Mouse (Mus musculus): Measurements from ENCODE around the gene Car5a.

Car5a gene

DNA sequence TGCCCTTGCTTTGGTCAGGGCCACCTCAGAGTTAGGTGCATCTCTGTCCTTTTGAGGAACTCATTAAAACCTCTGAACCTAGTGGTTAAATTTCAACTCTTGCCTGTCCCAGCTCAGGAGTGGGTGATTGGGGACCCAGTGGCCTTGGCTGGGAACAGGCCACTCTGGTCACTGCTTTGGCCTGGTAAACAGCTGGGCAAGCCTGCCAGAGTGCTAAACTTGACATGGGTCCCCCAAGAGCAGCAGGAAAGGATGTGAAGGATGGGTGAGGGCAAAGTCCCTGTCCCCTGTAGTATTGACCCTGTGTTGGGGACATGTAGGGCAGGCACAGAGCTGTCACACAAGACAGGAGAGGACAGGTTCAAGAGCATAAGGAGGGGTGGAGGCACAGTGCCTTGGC is at the start of gene Car5a:
TSS of gene Car5a (minus strand) at position 74 of the 400 bp plus-strand sequence.
- ChIA-PET POLR2A (interaction anchor here in 2 of 4 experiments (1.3 to 4.6 kb wide), 4 partner anchors 9 to 94 kb away, joined by 3 to 65 read pairs (median 14); partner anchors contain the start of gene Slc7a5 (in 1 of the 2)), CTCF (interaction anchor here in 1 of 4 experiments (1.0 to 1.7 kb wide), 3 partner anchors 10 to 99 kb away, joined by 3 to 8 read pairs (median 5); no protein-coding TSS in a partner anchor)

DNA sequence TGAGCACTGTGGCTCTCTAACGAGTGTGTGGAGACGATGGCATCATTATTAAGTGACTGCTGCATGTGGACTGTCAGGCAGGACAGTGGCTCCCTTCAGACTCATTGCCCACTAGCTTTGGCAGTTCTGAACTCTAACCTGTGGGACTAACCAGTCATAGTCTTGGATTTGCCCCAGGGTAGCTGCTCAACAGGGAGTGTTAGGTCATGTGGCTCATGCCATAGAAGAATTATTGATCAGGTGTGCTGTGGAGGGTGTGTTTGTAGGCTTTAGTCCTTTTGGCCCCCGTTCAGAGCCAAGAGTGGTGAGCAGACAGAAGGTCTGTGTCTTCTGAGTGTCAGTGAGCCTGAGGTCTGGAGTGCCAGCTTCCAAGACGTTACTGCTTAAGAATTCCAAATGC is 48.2 kb upstream of the Car5a start:
- POLR2A ChIA-PET, result interaction anchor here in 2 of 4 experiments (0.6 to 1.6 kb wide), 5 partner anchors 8 to 1052 kb away, joined by 3 to 4 read pairs (median 3); no protein-coding TSS in a partner anchor
- CTCF ChIA-PET, result interaction anchor here in 2 of 4 experiments (1.0 to 1.8 kb wide), 2 partner anchors 15 kb away, joined by 4 to 5 read pairs; no protein-coding TSS in a partner anchor

DNA sequence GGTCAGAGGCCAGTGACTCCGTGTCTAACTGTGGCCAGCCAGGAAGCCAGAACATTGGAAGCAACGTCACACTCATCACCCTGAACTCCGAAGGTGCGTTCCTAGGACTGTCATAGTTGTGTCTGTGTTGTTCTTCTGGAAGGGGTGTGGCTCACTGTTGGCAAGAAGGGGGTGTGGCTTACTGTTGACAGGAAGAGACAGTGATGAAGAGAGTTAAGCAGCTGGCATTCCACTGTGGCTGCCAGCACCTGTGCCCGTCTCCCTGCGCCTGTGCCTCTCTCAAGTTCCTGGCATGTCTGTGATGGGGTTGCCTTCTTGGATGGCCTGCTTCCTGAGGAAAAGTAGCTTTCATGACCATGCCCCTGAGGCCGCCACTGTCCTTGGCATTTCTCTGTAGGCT is 46.9 kb upstream of the Car5a start:
- POLR2A ChIA-PET, result interaction anchor here in 1 of 4 experiments (1.4 to 1.6 kb wide), 2 partner anchors 18 to 141 kb away, joined by 4 read pairs; no protein-coding TSS in a partner anchor
- CTCF ChIA-PET, result no interaction called here

DNA sequence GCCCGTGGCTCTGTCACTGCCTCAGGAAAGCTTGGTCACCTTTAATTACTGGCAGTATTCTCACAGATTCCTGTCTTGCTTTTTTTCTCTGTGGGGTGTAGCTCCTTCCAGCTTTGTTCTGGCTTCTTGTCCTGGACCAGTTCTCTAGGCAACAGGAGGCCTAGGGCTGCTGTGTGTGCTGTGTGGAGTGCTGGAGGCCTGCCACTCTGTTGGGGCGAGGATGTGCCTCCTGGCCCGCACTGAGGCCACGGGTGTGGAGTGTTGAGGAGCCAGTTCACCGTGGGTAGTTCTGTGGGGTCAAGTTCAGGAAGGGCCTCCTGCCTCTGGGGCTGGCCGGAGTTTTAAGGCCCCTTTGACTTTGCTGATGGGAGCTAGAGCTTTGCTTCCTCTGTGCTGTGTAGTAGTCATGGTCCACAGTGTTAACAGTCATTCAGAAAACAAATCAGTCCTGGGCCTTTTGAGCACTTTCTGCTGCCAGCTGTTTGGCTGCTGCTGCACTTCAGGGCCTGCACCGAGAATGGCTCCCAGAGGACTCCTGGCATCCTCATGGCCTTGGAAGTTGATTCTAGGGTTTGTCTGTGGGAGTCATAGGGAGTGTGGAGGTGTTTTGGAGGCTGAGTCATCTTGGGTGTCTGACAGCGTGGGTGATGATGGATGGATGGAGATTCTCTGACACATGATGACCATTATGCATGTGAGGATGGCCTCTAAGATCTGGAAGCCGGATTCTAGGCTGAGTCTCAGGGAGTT is 46.0 kb upstream of the Car5a start:
- CTCF ChIA-PET, result interaction anchor here in 2 of 4 experiments (0.8 to 1.0 kb wide), 2 partner anchors 56 to 279 kb away, joined by 3 read pairs; no protein-coding TSS in a partner anchor
- POLR2A ChIA-PET, result interaction anchor here in 1 of 4 experiments (1.1 to 1.4 kb wide), 4 partner anchors 26 to 140 kb away, joined by 3 to 5 read pairs (median 4); no protein-coding TSS in a partner anchor

DNA sequence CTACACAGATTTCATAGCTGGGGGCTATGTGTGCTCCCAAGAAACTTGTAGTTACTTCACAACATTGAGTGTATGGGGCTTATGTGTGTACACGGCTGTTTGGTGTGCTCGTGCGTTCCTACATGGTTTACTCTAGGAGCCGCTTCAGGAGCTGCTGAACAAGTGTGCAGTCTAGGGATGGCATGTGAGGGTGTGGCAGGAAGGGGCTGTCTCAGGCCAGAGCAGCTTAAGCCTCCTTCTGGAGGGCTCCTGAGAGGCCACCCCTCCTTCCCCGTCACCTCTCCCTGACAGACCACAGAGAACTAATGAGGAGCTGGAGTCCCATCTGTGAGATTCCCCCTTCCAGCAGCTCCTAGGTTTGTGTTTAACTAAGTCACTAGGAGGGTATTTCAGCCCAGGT is 43.2 kb upstream of the Car5a start:
- CTCF ChIA-PET, result interaction anchor here in 3 of 4 experiments (0.7 to 2.4 kb wide), 5 partner anchors 10 to 282 kb away, joined by 3 to 14 read pairs (median 4); no protein-coding TSS in a partner anchor
- POLR2A ChIA-PET, result interaction anchor here in 1 of 4 experiments (1.1 to 1.7 kb wide), 3 partner anchors 9 to 35 kb away, joined by 3 to 10 read pairs (median 5); no protein-coding TSS in a partner anchor

DNA sequence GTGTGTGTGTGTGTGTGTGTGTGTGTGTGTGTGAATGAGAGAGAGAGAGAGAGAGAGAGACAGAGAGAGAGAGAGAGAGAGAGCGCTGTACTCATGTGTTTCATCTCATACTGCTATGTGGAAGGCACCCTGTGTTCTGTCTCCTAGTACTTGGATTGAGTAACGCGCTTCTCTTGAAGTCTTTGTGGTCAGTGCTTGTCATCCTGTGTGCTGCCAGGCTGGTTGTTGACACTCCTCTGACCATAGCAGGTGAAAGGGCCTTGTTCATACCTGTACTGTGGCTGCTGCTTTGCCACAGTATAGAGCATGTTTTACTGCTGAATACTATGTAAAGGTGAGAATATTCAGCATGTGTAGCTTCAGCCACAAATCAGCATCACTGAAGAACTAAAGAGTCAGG is 41.0 kb upstream of the Car5a start:
- CTCF ChIA-PET, result interaction anchor here in 2 of 4 experiments (0.7 to 1.1 kb wide), 2 partner anchors 15 to 284 kb away, joined by 3 to 4 read pairs; no protein-coding TSS in a partner anchor
- POLR2A ChIA-PET, result interaction anchor here in 1 of 4 experiments (1.4 to 1.7 kb wide), 2 partner anchors 11 to 24 kb away, joined by 3 read pairs; no protein-coding TSS in a partner anchor

DNA sequence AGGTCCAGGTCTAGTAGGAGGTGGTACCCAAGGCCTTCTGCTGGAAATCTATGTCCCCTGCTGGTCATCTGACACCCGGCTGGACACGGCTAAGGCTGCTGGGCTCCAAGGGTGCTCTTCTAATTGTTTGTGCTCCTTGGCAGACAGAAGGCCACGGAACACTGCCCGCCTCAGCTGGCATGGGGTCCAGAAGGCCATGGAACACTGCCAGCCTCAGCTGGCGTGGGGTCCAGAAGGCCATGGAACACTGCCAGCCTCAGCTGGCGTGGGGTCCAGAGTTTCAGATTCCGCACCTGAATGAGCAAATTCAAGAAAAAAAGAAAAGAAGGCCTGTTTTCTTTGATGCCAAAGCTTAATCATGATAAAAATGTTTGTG is 36.8 kb upstream of the Car5a start:
- POLR2A ChIA-PET, result interaction anchor here in 2 of 4 experiments (1.0 to 2.2 kb wide), 4 partner anchors 7 to 26 kb away, joined by 3 to 5 read pairs (median 4); no protein-coding TSS in a partner anchor
- CTCF ChIA-PET, result interaction anchor here in 3 of 4 experiments (0.6 to 0.7 kb wide), 3 partner anchors 9 to 43 kb away, joined by 3 to 4 read pairs (median 3); no protein-coding TSS in a partner anchor

DNA sequence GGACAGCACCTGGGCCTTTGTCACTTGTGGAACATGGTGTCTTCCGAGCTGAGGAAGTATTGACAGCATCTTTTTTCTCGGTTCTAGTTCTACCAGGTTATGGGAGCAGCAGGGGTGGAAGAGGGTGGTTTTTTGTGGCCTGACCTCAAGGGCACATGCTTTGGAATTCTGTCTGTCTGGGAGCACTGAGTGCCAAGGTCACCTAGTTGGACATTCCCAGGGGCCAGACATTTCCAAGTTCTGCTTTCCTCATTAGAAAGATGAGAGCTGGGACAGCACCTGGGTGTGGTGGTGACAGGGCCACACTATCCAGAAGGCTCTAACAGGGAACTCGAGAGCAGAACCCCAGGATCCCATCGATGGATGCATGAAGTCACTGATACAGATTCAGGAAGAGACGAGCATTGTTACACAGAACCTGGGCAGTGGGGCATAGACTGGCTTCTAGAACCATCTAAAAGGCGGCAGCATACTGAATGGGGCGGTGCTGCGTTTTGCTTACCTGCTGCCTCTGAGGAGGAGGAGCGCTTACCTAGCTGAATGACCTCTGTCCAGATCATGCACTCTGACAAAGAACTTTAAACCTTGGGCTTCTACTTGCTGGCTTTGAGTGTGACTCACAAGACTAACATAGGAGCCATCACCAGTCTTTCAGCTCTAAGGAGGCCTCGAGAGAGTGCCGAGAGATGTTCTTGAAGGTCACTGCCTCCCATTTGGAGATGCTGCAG is 36.3 kb upstream of the Car5a start:
- ChIA-PET CTCF (interaction anchor here in 2 of 4 experiments (0.6 to 0.7 kb wide), 2 partner anchors 8 to 9 kb away, joined by 3 to 4 read pairs; no protein-coding TSS in a partner anchor), POLR2A (interaction anchor here in 2 of 4 experiments (1.0 to 2.2 kb wide), 3 partner anchors 12 to 25 kb away, joined by 3 to 5 read pairs (median 3); no protein-coding TSS in a partner anchor)

DNA sequence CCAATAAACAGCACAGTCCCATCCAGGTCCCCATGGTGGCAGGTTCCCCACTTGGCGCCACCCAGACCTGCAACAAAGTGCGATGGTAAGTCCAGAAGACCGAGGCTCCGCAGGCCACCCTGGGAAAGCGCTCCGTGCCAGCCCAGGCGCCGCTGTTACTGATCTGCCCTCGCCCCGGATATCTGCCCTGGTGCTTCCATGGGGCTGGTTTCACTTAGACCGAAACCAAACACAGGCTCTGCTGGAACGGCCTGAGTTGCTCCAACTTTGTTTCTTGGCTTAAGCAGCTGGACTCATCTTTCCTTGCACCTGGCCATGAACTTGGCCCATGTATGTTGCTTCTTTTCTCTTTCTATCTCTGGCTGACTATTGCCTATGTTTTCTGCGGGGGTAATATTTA is 34.0 kb upstream of the Car5a start:
- POLR2A ChIA-PET, result interaction anchor here in 3 of 4 experiments (0.8 to 1.9 kb wide), 14 partner anchors 9 to 291 kb away, joined by 3 to 11 read pairs (median 4); no protein-coding TSS in a partner anchor
- CTCF ChIA-PET, result interaction anchor here (0.5 to 2.3 kb wide), 49 partner anchors 9 to 413 kb away, joined by 3 to 20 read pairs (median 5); partner anchors contain the start of gene Zfpm1 (in 1 of the 4)

DNA sequence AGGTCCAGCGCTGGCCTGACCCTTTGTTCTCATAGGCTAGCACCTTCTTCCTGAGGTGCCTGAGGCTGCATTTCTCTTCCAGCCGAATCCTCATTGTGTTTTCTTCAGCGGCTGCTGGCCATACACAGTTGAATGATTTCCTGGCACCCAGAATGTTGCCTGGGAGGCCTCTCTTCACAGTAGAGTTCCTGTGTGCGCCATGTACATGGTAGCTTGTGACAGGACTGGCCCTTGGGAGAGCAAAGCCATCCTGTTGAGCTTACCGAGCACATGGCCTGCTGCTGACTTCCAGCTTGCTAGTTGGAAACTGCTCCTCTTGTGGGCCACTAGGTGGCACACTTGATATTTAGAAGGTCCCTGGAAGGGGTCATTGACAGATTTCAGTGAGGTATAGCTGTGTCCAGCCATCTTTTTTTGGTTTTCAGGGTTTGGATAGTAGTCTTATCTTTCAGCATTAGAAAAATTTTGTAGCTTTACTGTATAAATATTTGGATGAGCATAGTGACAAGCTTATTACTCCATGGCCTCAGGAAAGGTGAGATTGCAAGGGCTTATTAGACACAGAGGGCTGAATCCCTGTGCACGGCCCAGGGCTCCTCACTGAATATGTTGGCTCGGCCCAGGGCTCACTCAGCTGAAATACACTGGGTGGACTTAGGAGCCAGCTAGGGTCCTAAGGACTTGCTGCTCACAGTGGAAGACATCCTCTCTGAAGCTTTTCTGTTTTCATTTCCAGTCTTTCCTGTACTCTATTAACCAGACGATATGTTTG is 33.3 kb upstream of the Car5a start:
- ChIA-PET CTCF (interaction anchor here (0.5 to 2.3 kb wide), 77 partner anchors 10 to 400 kb away, joined by 3 to 20 read pairs (median 4); partner anchors contain the start of gene Zfpm1 (in 1 of the 4)), POLR2A (interaction anchor here (0.6 to 1.9 kb wide), 23 partner anchors 10 to 392 kb away, joined by 3 to 11 read pairs (median 4); partner anchors contain the start of gene Banp (in 1 of the 4))

DNA sequence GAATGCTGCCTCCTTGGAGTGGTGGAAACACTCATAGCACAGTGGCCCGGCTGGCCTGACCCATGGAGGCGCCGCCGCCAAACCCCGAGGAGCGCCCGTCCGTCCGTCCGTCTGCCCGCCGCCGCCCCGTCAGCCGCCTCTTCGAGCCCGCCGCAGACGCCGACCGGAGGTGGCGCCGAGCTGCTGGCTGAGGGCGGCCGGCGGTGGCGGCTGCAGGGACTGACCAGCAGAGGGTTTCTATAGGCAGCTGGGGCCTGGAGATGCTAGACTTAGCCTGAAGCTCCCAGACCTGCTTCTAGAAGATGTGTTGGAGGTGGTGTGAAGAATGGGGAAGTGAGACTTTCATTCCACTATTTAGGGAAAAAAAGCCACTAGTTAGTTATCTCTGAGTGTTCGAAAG is 29.2 kb upstream of the Car5a start:
- CTCF ChIA-PET, result interaction anchor here (0.5 to 1.1 kb wide), 4 partner anchors 13 to 108 kb away, joined by 3 read pairs; no protein-coding TSS in a partner anchor
- POLR2A ChIA-PET, result interaction anchor here (0.6 to 1.8 kb wide), 7 partner anchors 9 to 388 kb away, joined by 3 to 5 read pairs (median 3); no protein-coding TSS in a partner anchor

DNA sequence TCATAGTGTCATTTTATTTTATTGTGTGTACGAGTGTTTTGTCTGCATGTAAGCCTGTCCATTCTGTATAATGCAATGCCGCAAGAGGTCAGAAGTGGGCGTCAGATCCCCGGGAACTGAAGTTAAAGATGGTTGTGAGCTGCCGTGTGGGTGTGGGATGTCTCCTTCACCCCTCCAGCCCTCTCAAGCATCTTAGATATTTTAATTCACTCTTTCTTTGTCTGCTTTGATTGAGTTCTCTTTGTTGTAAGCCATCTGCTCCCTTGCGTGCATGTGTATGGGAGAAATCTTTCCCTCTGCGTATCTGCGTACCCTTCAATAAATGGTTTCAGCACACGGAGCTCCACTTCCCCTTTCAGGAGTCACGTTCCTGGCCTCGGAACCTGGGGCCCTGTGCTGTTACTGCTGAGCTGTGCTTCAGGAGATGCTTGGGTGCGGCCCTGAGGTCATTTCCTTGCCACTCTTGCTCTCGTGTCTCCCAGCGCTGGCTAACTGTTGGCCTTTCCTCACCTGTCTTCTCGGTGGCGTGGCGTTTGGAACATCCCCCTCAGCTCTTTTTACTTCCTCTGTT is 26.9 kb upstream of the Car5a start:
- ChIA-PET CTCF (interaction anchor here (0.6 to 1.3 kb wide), 12 partner anchors 10 to 298 kb away, joined by 3 to 13 read pairs (median 4); no protein-coding TSS in a partner anchor), POLR2A (interaction anchor here in 3 of 4 experiments (0.6 to 12.4 kb wide), 17 partner anchors 9 to 398 kb away, joined by 3 to 154 read pairs (median 3); partner anchors contain the start of genes Banp (in 1 of the 3) and Slc7a5 (in 1 of the 3))

DNA sequence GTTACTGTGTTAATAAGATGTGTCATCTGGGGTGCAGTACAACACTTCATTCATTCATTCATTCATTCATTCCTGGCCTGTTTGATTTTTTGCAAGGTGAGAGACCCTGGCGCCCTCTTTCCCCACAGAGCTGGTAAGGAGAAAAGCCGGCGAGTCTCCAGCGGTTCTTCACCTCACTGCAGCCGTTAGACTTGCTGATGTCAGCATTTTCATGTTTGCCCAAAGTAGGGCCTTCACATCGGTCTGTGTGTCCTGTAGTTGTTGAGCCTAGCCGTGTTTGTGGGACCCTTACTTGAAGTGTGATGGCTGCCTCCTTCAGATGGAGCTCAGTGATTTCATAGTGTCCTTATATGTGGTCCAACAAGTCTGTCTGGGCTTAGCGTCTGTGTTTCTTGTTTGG is 25.5 kb upstream of the Car5a start:
- ChIA-PET POLR2A (interaction anchor here in 2 of 4 experiments (0.6 to 12.4 kb wide), 5 partner anchors 9 to 120 kb away, joined by 3 to 154 read pairs (median 9); partner anchors contain the start of gene Banp (in 2 of the 2)), CTCF (no interaction called here)

DNA sequence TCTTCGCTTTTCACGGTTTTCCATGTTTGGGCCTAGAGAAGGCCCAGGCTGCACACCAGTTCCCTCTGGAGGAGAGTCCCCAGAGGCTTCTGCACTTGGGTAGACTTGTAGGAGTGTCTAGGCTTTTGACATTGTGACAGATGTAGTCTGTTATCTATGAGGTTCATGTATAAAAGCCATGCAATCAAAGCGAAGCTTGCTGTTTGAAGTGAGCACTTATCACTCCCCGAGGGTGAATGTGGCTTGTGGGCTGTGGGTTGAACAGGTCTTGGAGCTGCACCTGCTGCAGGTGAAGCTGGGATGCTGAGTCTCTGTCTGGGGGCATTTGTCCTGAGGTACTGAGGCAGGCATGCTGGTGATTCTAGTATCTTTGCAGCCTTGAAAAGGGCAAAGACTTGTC is 23.8 kb upstream of the Car5a start:
- CTCF ChIA-PET, result interaction anchor here (0.6 to 1.4 kb wide), 4 partner anchors 43 to 118 kb away, joined by 3 to 4 read pairs (median 3); no protein-coding TSS in a partner anchor

DNA sequence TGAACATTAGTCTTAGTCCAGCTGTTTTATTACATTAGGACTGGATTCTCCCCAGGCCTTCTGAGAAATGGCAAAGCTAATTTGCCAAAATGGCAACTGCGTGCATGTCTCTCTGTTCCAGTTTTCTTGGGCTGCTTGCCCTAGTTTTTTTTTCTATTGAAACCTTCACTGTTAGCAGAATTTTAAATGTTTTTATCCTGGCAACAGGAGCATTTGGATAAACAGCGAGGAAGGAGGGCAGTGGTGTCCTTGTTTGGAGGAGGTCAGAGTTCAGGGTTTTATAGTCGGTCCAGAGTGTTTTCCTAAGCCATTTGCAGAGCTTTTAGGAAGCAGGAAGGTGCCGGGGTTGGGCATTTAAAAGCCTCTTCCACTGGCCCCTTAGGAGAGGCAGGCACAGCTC is 23.3 kb upstream of the Car5a start:
- ChIA-PET CTCF (interaction anchor here (0.6 to 1.4 kb wide), 4 partner anchors 42 to 118 kb away, joined by 3 to 4 read pairs (median 3); no protein-coding TSS in a partner anchor), POLR2A (interaction anchor here (0.5 to 12.4 kb wide), 9 partner anchors 13 to 371 kb away, joined by 3 to 154 read pairs (median 3); partner anchors contain the start of gene Banp (in 2 of the 4))

More for the DNA sequence above, 23.8 kb upstream of the Car5a start:
- POLR2A ChIA-PET, result interaction anchor here in 3 of 4 experiments (0.7 to 12.4 kb wide), 5 partner anchors 13 to 21 kb away, joined by 3 to 154 read pairs (median 5); partner anchors contain the start of gene Banp (in 2 of the 3)

Data from embryonic stem cell, embryonic (primary cell).